In genomic region chr1:75652547-75652946, GRCm38 (mm10) we compare ENCODE assay signal across 10 mouse cellular contexts.
DNase-seq lines count a peak whose midpoint lies in the region; ATAC-seq lines count a peak whose summit lies in the region.
"Had no signal": no experiment of that assay in that cellular context is flagged by ENCODE, and none has a peak within 500 bp of the region (broad histone marks: within the 10 kb centered on the region; RNA-seq: fewer than 3 reads in every experiment).

No protein-coding gene starts in this region.

- no peaks in the 10 kb centered on the region for H3K4me1 ChIP-seq in neural tube, embryonic 11.5 days (ENCODE audit: control insufficient read depth, insufficient read depth, low read length)

- no peaks in the 10 kb centered on the region for H3K9me3 ChIP-seq in neural tube, embryonic 11.5 days (ENCODE audit: control insufficient read depth, low read length)
- H3K9me3 ChIP-seq: neural tube, embryonic 12.5 days had no signal

- WGBS in neural tube, embryonic 11.5 days, result 18% methylated on average over 10 of the region's 10 CpGs

- no peaks in the 10 kb centered on the region for H3K36me3 ChIP-seq in neural tube, embryonic 11.5 days (ENCODE audit: control insufficient read depth, insufficient read depth, low read length)
- H3K36me3 ChIP-seq: neural tube, embryonic 12.5 days had no signal

- H3K4me3 ChIP-seq in neural tube, embryonic 11.5 days (ENCODE audit: low read depth, low read length), result no peak overlapping the region
- H3K4me3 ChIP-seq: erythroblast, embryonic 14.5 days; neural tube, embryonic 12.5 days had no signal

- no peak overlapping the region for H3K9ac ChIP-seq in neural tube, embryonic 11.5 days (ENCODE audit: low read length)
- H3K9ac ChIP-seq: neural tube, embryonic 12.5 days had no signal

- intact Hi-C loops in left cerebral cortex, postnatal 10 days (cut with DNase I), result loop anchor here (2.0 to 10.0 kb wide), 3 partner anchors 272 to 1864 kb away; no protein-coding TSS in a partner anchor

- DNase-seq in thymus, postnatal 25 days, result peak; percentile 6
- DNase-seq in thymus, postnatal 36 days, result no peak
- peak; percentile 12 to 21 for DNase-seq in adrenal gland, postnatal 4 days (ENCODE audit: low spot score in 2 of 2)
- peak; percentile 54 for DNase-seq in fibroblast of lung, adult 2 months (ENCODE audit: low read depth)
- DNase-seq in hindlimb bud, embryonic 11.5 days (ENCODE audit: extremely low spot score, low read depth, low spot score), result peak; percentile 80
- DNase-seq in left cerebral cortex, postnatal 10 days (ENCODE audit: extremely low spot score in 1 of 2, low spot score in 2 of 2), result peak; percentile 49 to 70
- peak; percentile 73 for DNase-seq in neural tube, embryonic 11.5 days (ENCODE audit: low spot score)
- no peak for DNase-seq in T-cell, adult 2 months (ENCODE audit: low spot score)

- no peaks in the 10 kb centered on the region for H3K27me3 ChIP-seq in neural tube, embryonic 11.5 days (ENCODE audit: control insufficient read depth, insufficient read depth, low read length)
- H3K27me3 ChIP-seq: neural tube, embryonic 12.5 days had no signal

- no peak for ATAC-seq in neural tube, embryonic 11.5 days (ENCODE audit: insufficient read depth, low FRiP score, low TSS enrichment)

- H3K4me2 ChIP-seq in neural tube, embryonic 11.5 days (ENCODE audit: low read depth), result no peak overlapping the region
- H3K4me2 ChIP-seq: neural tube, embryonic 12.5 days had no signal

- no peak overlapping the region for H3K27ac ChIP-seq in neural tube, embryonic 11.5 days (ENCODE audit: low read depth, low read length)
- H3K27ac ChIP-seq: neural tube, embryonic 12.5 days had no signal

Comparison
In these comparisons a context has a peak if more than half of its experiments do, and no peak if none do; other contexts are left out.
1. DNase-seq: peak in thymus, postnatal 25 days (single experiment), adrenal gland, postnatal 4 days (2 of 2), fibroblast of lung, adult 2 months (single experiment), hindlimb bud, embryonic 11.5 days (single experiment), left cerebral cortex, postnatal 10 days (2 of 2) and neural tube, embryonic 11.5 days (single experiment); none in thymus, postnatal 36 days (0 of 2) and T-cell, adult 2 months (single experiment).